Mouse (Mus musculus) limb, embryonic 14.5 days (tissue): Measurements from ENCODE around the gene Mndal. TPM values are rescaled to one million over a fixed set of nuclear protein-coding genes. Genes with fewer than 3 reads are reported as not detected.
"Not testable (repeated sequence)": the region's sequence is repeated elsewhere in the genome, so short reads cannot be mapped to it uniquely, and the experiment has no call there.

Experiments
- ATAC-seq: fragments of 200-750 bp; cut with Nextera tagmentation; 2 replicates; pipeline ENCODE4 v1.8.0; 2017; ENCODE audit warnings: low read depth, moderate number of reproducible peaks, moderate TSS enrichment; ENCODE audit not compliant: low FRiP score
- DNase-seq: peaks from one replicate; pipeline ENCODE4 v3.0.0-alpha.2; 2015; ENCODE audit warnings: low spot score
- H3K27ac ChIP-seq: fragments of 300-500 bp; sonication (generic); replicated peaks from 2 replicates; pipeline ENCODE4 v1.5.1; 2014; ENCODE audit warnings: low read depth, mild to moderate bottlenecking, low read length, moderate library complexity, mixed read lengths
- H3K27me3 ChIP-seq: fragments of 300-500 bp; sonication (generic); 2 replicates; pipeline ENCODE4 v1.6.1; 2014; ENCODE audit warnings: low read length, mixed read lengths; ENCODE audit not compliant: control insufficient read depth, insufficient read depth
- H3K36me3 ChIP-seq: fragments of 300-500 bp; sonication (generic); 2 replicates; pipeline ENCODE4 v1.6.1; 2014; ENCODE audit warnings: mild to moderate bottlenecking, low read length, moderate library complexity, mixed read lengths; ENCODE audit not compliant: control insufficient read depth, insufficient read depth
- H3K4me1 ChIP-seq: fragments of 300-500 bp; sonication (generic); 2 replicates; pipeline ENCODE4 v1.6.1; 2014; ENCODE audit warnings: antibody characterized with exemption, low read length, mixed read lengths; ENCODE audit not compliant: control insufficient read depth, insufficient read depth
- H3K4me2 ChIP-seq: fragments of 300-500 bp; sonication (generic); replicated peaks from 2 replicates; pipeline ENCODE4 v1.6.1; 2014; ENCODE audit warnings: low read depth, mild to moderate bottlenecking, low read length, moderate library complexity; ENCODE audit not compliant: severe bottlenecking
- H3K4me3 ChIP-seq: fragments of 300-500 bp; sonication (generic); replicated peaks from 2 replicates; pipeline ENCODE4 v1.5.1; 2014; ENCODE audit warnings: low read length
- H3K9ac ChIP-seq: fragments of 300-500 bp; sonication (generic); 2 replicates; pipeline ENCODE4 v1.6.1; 2014; ENCODE audit warnings: mild to moderate bottlenecking, low read depth, low read length, moderate library complexity; ENCODE audit not compliant: severe bottlenecking
- H3K9me3 ChIP-seq: fragments of 300-500 bp; sonication (generic); 2 replicates; pipeline ENCODE4 v1.6.1; 2016; ENCODE audit warnings: low read length; ENCODE audit not compliant: control insufficient read depth
- POLR2A ChIP-seq: fragments of 200-500 bp; IDR thresholded peaks from 2 replicates; pipeline ENCODE4 v1.8.0; 2012; ENCODE audit warnings: inconsistent platforms, mild to moderate bottlenecking, moderate library complexity, borderline replicate concordance; ENCODE audit not compliant: insufficient read depth, insufficient read length; ENCODE audit errors: extremely low read depth
- WGBS: fragments of 180-500 bp; shearing (Covaris S2); extraction: QIAGEN DNeasy Blood & Tissue Kit; methylation state at CpG from one replicate; pipeline ENCODE4 v1.1.7; 2014; 5-methylcytosine and 5-hydroxymethylcytosine counted together
- polyA plus RNA-seq, 2 experiments: library from polyadenylated mRNA; depleted of rRNA in 1 of 2; stranded (reverse) in 1 of 2; unstranded in 1 of 2; fragments of >200 nt; fragmentation: Nextera tagmentation in 1 of 2; extraction: Ambion mirVana in 1 of 2; gene quantifications; 2 replicates each; pipeline versions ENCODE4 v1.2.1 to v1.2.3; 2012 to 2014

Gene Mndal
- polyA plus RNA-seq (2012; rRNA removed) (0.82 and 1.4 TPM in 2 replicates), polyA plus RNA-seq (2014; fragmentation: Nextera tagmentation; extraction: Ambion mirVana) (1.9 and 2.1 TPM in 2 replicates)

DNA sequence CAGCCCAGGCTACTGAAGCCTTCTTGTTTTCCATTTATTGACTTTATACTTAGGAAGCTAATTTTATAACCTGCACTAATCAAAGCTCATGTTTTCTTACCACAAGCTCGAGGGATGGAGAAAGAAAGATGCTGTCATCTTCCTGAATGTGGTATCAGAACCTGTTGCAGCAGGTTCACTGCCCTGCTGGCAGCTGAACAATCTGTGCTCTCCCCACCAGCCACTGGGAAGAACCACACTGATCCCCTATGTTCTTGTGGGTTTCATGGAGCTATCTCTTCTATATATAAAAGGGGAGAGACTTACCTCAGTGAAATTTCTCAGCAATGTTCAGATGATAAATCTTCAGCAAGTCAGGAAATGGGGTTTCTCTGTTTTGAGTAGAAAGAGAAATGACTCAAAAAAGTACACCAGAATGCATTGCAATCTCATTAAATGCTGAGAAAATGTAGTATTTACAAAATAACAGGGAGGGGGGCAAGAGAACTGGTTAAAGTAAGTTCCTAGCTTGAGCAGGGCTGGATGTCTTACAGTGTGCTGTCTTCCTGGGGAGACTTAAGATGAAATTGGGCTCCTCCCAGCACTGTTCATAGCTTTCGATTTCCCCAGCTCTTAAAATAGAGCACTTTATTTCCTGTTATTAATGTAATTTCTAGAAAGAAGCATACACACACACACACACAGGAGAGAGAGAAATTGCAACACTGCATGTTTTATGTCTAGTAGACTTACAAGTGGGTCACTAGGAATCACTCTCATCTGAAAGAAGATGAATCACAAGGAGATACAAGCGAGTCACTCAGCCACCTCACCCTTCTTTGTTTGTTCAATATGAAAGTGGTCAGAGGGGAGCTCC lies at the start of gene Mndal, which contains the start of gene Ifi203:
Gene Mndal (minus strand): TSS at position 568 of the 856 bp plus-strand sequence.
Gene Ifi203 (minus strand): TSS at position 749 of the 856 bp plus-strand sequence.
- not testable (repeated sequence) for H3K27me3 ChIP-seq, H3K4me2 ChIP-seq, H3K9me3 ChIP-seq, ATAC-seq, H3K27ac ChIP-seq, H3K4me3 ChIP-seq, DNase-seq, H3K4me1 ChIP-seq, H3K36me3 ChIP-seq, H3K9ac ChIP-seq
- 68% methylated on average over 3 of the region's 3 CpGs for WGBS

DNA sequence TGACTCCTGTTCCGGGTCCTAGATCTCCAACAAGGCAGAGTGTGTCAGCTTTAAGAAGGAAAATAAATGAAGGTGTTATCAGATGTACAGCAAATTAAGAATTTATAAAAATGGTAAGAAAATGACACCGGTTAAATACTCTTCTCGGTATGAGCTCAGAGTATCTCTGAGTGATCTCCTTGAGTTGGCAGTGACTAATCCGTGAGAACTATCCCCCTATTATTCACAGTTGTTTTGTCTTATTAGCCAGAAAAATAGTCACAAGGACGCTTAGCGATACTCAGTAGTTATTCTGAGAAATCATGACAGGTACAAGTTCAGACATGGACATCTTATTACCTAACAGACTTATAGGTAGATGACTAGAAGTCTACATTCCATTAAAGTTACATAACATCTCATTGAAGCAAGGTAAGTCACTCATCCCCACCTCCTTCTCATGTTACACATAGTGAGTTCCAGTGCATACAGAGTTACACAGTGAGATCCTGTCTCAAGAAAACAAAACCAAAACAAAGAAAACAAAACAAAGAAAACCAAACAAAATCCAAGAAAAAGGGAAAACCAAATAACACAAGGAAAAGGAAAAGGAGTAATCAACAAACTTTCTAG lies 40.5 kb upstream of the Mndal start, which contains the start of gene Ifi202b:
Gene Ifi202b (minus strand): TSS at position 51 of the 612 bp plus-strand sequence.
- DNase-seq, H3K4me3 ChIP-seq, H3K9me3 ChIP-seq, H3K4me2 ChIP-seq, H3K4me1 ChIP-seq, H3K36me3 ChIP-seq, H3K27ac ChIP-seq, H3K9ac ChIP-seq, H3K27me3 ChIP-seq, ATAC-seq: not testable (repeated sequence)
- 83% methylated on average over 6 of the region's 6 CpGs for WGBS

DNA sequence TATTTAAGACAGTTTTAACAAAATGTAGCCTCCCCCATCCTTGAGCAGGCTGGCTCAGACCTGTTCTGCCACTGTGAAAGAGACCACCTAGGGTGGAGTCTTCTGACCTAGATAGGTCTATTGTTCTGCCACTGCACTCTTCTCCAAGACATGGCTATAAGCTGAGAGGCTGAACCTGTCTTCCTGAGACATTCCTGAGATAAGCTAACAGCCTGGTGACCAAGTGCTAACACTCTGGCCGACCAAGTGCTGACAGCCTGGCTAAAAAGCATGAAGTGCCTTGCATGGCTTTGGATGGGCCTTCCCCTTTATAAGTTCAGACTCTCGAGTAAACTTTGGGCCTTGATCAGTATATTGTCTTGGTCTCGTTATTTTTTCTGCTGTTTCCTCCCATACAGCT lies 38.7 kb upstream of the Mndal start:
- not testable (repeated sequence) for H3K9me3 ChIP-seq, H3K4me3 ChIP-seq, H3K27ac ChIP-seq, H3K36me3 ChIP-seq, H3K9ac ChIP-seq, H3K27me3 ChIP-seq, H3K4me2 ChIP-seq, DNase-seq, H3K4me1 ChIP-seq, ATAC-seq
- WGBS = 49% methylated on average over 3 of the region's 3 CpGs

DNA sequence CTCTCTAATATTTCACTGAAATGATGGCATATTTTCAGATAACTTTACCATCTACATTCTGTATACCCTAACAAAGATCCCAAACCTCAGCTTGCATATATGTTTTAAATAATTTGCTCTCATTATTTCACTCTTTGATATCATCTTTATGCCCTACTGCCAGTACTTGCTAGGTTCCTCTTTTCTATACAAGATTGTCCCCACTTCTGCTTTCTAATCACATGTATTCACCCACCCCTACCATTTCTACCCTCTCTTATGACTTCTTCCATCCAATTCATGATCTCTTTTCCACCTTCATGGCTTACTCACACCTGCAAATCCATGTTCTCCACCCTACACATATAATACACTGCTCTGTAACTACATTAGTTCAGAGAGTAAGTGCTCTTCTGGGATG lies 35.3 kb upstream of the Mndal start:
- Histone ChIP-seq H3K9me3 (no peaks in the 10 kb centered on the region), H3K9ac (no peak overlapping the region)

DNA sequence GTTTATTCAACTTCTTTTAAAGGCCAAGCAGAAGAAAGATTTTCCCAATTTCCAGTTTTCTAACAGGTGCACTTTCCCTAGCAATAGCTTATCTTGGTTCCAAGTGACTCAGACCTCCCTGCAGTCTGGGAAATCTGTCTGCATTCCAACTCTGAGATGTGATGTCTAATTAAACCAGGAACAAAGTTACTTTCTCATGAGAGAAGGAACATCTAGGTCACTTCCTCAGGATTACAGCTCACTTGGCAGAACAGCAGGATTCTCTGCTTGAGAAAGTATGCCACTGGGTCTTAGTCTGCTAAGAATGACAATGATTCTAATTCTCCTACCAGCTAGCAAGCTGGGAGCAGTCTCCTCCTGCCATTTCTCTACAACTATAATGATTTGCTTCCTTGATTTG lies 30.8 kb upstream of the Mndal start:
- ATAC-seq = no peak
- no peak for DNase-seq
- H3K9ac ChIP-seq = no peak overlapping the region
- H3K9me3 ChIP-seq = no peaks in the 10 kb centered on the region
- no peak overlapping the region for H3K4me2 ChIP-seq
- H3K4me1 ChIP-seq = no peaks in the 10 kb centered on the region
- H3K27ac ChIP-seq = no peak overlapping the region
- H3K27me3 ChIP-seq = no peaks in the 10 kb centered on the region
- H3K36me3 ChIP-seq = no peaks in the 10 kb centered on the region
- no peak for TF ChIP-seq POLR2A
- H3K4me3 ChIP-seq = no peak overlapping the region

More for the DNA sequence above, 35.3 kb upstream of the Mndal start:
- Histone ChIP-seq H3K27me3 (no peaks in the 10 kb centered on the region), H3K4me1 (no peaks in the 10 kb centered on the region), H3K4me2 (no peak overlapping the region), H3K27ac (no peak overlapping the region), H3K4me3 (no peak overlapping the region), H3K36me3 (no peaks in the 10 kb centered on the region)
- DNase-seq (no peak), ATAC-seq (no peak)
- TF ChIP-seq POLR2A = no peak

DNA sequence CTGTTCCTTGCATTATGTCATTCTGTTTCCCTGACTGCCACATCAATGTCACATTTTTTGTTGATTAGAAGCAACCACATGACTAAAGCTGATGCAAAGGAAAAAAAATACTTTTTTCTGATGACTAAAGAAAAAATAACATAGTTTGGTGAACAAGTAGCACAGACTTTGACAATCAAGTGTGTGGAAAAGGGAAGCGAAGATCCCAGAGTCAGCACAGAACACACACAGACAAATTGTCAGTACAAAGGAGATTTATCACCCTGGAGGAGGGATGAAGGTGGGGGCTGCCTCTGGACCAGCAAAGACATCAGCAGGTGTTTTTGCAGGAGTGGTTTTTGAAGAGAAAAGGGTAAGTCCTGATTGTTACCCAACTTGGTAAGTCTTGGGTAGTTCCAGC lies 19.2 kb upstream of the Mndal start:
- WGBS = 56% methylated on average over 1 of the region's 1 CpGs
- H3K4me3 ChIP-seq, DNase-seq, H3K4me1 ChIP-seq, ATAC-seq, H3K27ac ChIP-seq, H3K4me2 ChIP-seq, H3K9ac ChIP-seq, H3K9me3 ChIP-seq, H3K27me3 ChIP-seq, H3K36me3 ChIP-seq: not testable (repeated sequence)

DNA sequence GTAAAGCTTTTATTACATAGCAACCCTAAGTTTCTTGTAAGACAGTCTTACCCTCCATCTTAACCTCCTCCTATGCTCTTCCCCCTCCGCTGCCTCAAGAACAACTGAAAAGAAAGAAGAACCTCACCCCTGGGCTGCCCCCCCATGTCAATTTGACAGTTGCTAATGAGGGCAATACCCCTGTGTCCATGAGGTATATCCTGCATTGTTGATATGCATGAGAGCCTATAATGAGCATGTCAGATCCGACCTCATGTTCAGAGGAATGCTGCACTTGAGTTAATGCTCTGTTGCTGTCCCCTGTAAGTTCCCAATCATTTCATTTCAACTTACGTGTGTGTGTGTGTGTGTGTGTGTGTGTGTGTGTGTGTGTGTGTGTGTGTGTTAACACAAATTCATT lies 17.7 kb upstream of the Mndal start:
- not testable (repeated sequence) for H3K27ac ChIP-seq, H3K9me3 ChIP-seq, H3K4me2 ChIP-seq, H3K27me3 ChIP-seq, H3K4me3 ChIP-seq, H3K9ac ChIP-seq, DNase-seq, H3K4me1 ChIP-seq, ATAC-seq, H3K36me3 ChIP-seq
- 14% methylated on average over 3 of the region's 3 CpGs for WGBS
